Mouse (Mus musculus) cerebellum, adult 11-12 months (tissue): ENCODE results near the gene Brdt.
A peak's percentile ranks its signal among the peaks of the same experiment; 100 is the strongest.
"Not testable (repeated sequence)": the region's sequence is repeated elsewhere in the genome, so short reads cannot be mapped to it uniquely, and the experiment has no call there.

Source experiments
- DNase-seq: peaks from one replicate; pipeline ENCODE4 v3.0.0; 2022

Gene Brdt

DNA sequence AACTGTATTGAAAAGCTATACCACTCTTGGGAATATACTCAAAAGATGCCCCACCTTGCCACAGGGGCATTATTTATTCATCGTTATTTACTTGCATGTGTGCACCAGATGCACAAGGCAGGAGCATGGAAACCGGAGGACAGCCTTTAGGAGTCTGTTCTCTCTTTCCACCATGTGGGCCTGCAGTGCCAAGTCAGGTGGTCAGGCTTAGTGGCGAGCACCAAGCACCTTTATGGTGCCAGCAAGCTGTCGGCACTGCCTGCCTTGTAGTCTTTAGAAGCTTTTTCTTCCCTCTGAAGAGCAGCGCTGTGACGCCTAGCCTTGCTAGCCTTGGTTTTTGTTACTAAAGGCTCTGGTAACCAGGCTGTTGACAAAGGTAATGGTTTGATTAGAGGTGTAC, 11.9 kb downstream of the Brdt start:
- DNase-seq: no peak

DNA sequence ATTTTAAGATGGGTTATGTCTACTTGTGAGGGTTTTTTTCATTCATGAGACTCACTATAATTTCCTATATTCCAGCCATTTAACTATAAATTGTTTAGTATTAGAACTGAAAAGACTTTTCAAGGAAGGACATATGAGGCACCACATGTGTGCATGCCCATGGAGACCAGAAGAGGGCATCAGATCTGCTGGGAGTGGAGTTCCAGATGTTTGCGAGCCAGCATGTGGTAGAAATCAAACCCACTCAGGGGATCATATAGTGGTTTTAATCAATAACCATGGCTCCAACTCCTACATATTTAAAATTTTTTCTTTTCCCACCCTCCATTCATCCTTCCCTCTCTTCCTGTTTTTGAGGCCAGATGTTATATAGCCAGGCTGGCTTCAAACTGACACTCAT, 15.3 kb downstream of the Brdt start:
- DNase-seq: no peak

DNA sequence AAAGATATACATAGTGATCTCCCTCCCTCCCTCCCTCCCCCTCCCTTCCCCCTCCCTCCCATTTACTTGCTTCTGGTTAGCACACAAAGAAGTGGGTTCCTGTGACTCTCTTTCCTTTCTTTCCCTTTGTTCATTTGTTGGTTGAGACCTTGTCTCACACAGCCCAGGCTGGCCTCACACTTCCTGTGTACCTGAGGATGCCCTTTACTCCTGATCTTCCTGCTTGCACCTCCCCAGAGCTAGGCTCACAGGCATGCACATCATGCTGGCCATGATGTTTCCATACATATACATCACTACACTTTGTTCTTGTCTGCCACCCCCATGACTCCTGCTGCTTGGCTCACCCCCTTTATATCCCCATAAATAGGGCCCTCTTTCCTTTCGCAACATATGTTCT, 21.6 kb downstream of the Brdt start:
- no peak for DNase-seq

DNA sequence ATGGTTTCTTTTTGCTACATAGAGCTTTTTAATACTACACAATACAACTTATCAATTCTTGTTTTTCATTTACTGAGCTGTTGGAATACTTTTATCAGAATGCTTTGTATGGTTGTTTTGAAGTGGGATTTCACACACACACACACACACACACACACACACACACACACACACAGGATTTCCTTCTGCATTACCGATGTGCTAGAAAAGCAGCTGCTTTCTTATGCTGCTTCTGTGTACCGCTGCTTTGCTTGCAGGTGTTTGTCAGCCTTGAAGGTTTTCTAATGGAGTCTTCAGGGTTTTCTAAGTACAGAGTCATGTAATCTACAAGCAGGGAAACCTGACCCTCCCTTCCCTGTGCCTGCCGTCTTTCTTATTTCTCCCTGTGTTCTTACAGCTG, 23.0 kb downstream of the Brdt start:
- DNase-seq: no peak

DNA sequence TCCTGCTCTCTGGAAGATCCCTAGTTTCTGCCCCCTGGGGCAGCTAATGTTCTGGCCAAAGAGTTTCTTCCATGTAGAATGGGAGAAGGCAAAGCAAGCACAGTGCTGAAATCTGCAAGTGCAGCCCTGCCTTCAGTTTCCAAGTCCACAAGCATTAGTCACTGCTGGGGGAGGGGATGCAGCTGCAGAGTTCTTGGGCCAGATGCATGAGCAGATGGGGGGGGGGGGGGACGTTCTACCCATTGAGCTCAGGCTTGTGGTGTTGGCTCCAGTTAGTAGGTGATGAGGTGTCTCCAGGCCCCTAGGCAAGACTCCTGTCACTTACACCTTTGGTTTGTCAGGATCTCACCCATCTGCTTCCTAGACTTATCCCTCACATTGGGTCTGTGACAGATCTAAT, 24.8 kb downstream of the Brdt start:
- no peak for DNase-seq

DNA sequence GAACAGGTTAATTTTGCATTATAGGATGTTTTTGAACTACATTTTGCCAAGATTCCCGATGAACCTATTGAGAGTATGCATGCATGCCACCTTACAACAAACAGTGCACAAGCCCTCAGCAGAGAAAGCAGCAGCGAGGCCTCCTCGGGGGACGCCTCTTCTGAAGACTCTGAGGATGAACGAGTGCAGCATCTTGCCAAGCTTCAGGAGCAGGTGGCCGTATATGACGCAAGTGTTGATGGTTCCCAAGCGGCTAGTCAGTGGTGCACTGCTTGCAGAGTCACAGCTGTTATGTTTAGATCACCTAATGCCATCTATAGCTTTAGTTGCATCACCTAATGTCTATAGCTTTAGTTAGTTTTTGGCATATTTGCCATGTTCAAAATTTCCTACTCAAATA, 26.8 kb downstream of the Brdt start:
- no peak for DNase-seq

DNA sequence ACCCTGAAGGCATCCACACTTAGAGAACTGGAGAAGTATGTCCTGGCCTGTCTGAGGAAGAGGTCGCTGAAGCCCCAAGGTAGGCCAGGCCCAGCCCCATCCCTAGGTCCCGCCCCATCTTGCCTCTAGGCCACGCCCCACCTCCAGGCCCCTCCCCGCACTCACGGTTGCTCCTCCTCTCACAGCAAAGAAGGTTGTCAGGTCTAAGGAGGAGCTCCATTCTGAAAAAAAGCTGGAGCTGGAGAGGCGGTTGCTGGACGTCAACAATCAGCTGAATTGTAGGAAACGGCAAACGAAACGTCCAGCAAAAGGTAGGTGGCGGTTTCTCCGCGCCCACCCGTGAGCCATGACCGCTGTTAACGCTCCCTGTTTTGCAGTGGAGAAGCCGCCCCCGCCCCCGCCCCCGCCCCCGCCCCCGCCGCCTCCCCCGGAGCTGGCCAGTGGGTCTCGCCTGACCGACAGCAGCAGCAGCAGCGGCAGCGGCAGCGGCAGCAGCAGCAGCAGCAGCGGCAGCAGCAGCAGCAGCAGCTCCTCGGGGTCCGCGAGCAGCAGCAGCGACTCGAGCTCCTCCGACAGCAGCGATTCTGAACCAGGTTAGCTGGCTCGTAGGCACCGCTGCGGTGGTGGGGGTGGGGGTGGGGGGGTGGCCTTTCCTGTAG, 28.6 kb downstream of the Brdt start:
- peak; percentile 87 for DNase-seq

DNA sequence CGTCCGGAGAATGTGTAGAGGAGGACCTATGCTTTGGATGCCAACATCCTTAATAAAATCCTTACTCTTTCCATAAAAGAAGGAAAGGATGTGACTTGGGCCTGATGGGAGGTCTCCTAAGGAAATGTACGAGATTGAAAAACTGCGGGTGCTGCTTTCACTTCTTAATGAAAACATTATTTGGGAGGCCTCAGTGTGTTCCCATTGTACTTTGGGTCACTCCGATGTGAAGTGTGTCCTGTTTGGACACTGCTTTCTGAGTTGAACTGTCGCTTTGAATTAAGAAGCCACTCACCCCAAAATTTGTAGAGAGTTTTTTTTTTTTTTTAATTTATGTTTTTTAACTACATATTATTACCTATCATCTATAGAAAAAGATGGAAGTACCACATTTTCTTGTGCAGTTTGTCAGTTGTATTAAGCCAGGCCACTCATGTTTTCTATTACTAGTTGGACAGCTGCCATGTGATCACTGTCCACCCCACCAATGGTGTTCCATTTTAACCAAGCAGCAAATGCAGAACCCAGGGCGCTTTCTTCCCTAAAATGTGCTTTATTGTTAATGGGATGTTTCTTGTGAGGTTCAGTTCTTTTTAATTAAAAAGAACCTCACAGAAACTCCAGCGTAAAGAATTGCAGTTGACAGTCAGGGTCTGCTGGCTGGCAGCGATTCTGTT, 29.2 kb downstream of the Brdt start:
- DNase-seq: no peak

DNA sequence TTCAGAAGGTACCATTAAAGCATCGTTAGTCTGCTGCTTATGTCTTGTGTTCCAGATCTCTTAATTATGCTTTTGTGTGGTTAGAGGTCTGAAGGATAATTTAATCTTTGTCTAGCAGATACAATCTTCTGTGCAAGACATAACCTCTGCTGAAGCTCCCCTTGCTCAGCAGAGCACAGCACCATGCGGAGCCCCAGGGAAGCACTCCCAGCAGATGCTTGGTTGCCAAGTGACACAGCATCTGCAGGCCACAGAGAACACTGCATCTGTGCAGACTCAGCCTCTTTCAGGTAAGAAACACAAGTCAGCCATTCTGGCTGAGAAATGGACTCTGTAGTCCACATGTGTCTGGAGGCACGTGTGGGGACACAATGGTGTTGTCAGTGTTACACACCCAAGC, 39.1 kb downstream of the Brdt start:
- DNase-seq: no peak

DNA sequence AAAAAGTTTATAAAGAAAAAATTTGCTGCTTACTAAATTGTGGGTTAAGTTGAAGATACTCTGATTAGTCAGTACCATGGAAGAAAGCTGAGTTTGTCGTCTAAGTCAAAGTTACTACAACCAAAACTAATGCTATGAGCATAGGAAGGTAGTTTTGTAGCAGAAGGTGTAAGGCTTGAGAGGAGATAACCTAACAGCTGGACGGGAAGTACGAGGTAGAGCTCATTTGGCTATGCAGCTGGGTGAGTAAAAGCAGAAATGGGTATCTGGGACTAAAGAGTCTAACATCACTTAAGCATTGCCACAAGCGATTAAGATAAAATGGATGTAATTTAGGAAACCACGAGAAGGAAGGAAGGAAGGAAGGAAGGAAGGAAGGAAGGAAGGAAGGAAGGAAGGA, 40.4 kb downstream of the Brdt start:
- DNase-seq: no peak

DNA sequence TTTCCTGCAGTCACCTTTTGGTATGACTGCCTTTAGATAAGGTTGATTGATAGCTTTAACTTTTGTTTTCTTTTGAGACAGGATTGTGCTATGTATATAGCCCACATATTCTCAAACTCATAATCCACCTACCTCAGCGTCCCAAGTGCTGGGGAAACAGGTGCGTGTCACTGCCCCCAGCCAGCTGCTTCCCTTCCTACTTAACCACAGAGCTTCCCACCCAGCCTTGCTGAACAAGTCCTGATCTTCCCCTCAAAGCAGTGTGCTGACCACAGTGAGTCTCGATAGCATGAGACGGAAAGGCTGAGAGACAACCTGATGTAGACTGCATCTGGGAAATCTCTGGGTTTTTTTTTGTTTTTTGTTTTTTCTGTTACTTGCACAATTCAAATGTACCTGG, 42.3 kb downstream of the Brdt start:
- DNase-seq: no peak

DNA sequence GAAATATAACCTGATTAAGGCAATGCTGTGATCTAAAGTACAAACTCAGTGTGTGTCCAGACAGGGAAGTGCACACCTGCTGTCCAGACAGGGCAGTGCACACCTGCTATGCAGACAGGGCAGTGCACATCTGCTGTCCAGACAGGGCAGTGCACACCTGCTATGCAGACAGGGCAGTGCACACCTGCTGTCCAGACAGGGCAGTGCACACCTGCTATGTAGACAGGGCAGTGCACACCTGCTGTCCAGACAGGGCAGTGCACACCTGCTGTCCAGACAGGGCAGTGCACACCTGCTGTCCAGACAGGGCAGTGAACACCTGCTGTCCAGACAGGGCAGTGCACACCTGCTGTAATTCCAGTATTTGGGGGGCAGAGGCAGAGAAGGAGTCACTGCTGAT, 55.5 kb downstream of the Brdt start:
- DNase-seq: not testable (repeated sequence)

DNA sequence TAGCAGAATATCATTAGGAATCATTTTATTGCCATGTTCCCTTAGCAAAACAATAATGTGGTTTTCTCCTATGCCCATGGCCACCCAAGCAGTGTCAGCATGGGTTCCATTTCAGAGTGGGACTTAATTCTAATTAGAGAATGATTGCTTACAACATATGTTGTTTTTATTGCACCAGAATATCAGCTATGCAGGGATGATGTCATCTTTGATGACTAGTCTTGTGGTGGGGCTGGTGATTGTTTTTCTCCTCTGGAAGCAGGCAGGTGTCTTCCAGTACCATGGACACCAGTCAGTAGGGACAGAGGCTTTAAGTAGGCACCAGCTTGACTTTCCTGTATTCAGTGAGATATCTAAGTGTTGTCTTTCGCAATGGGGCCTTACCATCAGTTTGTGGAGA, 56.8 kb downstream of the Brdt start:
- DNase-seq: no peak

DNA sequence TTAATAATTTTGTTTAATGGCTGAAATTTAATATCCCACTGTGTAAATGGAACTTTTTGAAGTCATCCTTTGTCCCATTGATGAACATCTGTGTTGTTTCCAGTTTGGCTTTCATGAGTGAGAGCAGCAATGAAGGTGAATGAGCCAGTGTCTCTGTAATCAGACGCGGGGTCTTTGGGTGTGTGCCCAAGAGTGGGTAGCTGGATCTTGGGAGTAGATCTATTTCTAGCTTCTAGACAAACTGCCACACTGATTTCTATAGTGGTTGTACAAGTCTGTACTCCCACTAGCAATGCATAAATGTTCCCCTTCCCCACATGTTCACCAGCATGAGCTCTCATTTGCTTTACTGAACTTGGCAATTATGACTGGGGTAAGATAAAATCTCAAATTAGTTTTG, 58.4 kb downstream of the Brdt start:
- DNase-seq: no peak

DNA sequence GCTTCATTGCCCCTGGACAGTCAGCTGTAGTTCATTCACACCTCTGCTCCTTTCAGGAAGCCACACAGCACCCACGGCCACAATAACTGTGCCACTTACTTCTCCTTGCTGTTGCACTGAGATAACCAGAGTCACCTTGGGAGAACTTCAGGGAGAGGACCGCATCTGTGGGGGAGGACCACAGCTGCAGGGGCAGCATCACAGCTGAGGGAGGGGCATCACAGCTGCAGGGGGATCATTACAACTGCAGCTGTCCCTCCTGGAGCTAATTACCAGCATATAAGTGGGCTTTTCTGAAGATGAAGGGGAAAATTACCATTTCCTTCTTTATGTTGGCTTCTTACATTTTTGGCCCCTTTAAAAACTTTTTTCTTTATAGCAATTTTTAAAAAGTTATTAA, 63.5 kb downstream of the Brdt start:
- DNase-seq: no peak

DNA sequence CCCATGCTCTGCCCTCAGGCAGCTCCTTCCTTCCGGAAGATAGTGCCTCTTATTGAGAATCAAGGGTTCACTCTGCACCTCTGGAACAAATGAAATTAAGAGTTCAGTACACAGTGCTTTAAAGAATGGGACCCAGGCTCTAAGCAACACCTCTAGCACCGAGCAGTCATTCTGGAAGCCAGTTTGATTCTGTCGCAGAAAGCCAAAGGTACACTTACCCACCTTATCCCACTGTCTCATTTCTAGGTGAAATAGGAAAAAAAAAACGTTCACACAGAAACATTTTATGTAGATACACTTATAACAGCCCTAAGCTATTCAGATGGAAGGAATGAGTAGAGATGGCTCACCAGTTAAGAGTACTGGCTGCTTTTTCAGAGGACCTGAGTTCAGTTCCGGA, 71.5 kb downstream of the Brdt start, which contains the start of gene Ephx4:
Gene Ephx4 (plus strand): TSS at position 301 of the 400 bp plus-strand sequence.
- DNase-seq: no peak

DNA sequence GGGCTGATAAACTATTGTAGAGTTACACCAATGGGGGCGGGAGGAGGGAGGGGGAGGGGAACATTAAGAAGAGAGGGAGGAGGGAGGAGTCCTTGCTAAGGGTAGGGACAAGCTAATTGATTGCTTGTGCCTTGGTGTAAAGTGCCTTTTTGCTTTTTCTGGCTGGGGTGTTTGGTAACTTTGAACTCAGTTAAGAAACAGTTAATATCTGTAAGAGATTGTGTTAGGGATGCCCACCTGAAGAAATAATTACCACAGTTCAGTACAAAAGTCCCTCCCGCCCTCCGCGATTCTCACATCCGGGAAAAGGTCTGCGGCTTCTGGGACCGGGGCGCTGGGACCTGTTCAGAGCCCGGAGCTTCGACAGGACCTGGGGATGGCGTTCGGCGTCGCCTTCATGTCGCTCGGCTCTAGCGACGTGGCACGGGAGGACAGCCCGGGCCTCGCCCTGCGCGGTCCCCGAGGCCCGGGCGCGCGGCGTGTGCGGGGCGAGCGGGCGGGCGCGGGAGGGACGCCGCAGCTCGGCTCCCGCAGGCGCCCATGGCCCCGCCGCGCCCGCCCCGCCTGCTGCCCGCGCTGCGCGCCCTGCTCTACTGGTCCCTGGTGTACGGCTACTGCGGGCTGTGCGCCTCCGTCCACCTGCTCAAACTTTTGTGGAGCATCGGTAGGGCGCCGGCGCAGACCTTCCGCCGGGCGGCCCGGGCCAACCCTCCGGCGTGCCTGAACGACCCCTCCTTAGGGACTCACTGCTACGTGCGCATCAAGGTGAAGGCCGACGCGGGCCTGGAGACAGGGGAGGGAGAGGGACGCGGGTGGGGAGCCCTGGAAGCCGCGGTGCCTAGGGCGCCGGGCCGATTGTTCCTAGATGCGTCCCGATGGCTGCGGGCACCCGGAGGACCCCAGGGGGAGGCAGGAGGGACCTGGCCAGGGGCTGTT, 72.3 kb downstream of the Brdt start:
- DNase-seq: peak; percentile 62

DNA sequence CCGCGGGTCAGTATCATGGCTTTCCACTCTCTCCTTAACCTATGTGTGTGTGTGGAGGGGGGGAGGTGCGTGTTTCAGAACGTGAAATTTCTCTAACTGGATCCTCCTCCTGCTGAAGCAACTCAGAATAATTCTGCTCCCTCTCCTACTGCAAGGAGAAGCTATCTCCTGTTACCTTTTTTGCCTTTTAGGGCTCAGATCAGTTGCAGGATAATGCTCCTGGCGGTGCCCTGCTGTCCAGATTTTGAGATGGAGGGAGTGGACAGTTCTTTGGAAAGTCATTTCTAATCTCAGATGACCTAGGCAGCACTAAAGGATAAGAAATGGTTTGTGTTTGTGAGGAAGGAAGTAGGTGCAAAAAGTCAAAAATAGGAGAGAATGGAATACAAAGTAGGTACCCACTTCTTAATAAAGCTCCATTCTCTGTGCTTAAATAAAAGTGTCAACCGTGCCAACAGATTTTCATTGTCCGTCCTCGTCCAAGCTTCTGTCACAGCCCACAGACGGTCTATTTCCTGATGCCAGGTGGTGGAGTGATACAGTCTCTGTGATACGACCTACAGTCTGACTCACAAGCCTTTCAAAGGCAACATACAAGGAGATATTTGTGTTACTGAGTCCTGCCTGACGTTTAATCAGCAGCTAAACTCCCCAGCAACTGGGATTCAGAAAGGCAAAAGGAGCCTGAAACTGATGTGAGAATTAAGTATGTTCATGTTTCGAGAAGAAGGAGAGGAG, 73.2 kb downstream of the Brdt start:
- DNase-seq: peak; percentile 69

DNA sequence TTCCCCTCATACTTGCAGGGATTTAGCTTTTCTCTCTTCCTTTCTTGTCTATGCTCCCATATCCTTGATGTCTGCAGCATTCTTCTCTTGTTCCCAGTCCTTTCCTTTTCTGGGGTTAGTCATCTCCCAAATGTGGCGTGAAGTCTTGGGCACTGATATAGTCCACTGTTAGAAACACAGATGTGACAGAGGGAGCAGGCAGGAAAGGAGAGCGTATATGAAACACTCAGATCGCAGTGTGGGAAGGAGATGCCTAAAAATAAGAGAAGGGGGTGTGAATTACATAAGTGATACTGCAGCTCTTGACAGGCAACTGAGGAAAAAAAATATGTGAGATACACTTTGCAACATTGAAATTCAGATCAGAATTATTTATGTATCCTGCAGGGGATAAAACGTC, 74.4 kb downstream of the Brdt start:
- DNase-seq: no peak

DNA sequence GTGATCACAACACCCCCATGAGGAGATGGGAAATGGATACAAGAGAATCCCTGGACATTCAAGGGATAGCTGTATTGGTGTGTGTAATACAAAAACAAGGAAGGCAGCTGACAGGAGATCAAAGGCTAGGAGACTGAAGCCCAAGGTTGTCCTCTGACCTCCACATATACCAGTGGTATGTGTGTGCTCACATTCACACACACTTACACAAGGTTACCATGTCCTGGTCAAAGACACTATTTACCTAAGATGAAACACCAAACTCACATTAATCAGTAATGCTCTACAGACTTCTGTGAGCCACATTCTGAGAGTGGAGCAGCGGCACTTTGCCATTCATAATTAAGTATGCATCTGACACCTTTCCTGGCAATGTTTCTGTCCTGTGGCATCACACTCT, 79.3 kb downstream of the Brdt start:
- no peak for DNase-seq

DNA sequence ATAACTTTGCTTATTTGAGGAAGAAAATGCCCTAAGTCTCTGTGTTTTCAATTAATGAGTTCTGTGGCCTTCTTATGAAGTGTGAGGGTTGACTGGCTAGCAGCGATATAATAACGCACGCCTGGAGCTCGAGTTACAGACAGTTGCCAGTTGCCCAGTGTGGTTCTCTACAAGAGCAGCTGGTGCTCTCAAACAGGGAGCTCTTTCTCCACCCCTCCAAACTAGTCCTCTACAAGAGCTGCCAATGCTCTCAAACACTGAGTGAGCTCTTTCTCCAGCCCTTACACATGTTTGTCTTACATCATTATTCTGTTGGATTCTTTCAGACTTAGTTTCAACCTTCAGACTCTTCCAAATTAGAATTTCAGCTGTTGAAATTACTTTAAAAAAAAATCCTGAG, 80.4 kb downstream of the Brdt start:
- DNase-seq: peak; percentile 48

DNA sequence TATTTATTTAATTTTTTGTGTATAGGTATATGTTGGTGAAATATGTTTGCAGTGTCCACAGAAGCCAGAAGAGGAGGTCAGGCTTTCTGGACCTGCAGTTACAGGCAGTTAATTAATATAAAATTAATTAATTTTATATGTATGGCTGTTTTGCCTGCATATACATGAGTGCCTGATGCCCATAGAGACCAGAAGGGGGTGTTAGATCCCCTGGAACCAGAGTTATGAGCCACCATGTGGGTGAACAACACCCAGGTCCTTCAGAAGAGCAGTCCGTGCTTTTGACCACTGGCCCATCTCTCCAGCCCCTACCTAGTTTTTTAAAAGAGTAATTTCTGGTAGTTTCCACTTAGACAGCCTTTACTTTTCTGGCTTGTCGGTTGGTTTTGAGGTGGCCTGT, 81.3 kb downstream of the Brdt start:
- no peak for DNase-seq

DNA sequence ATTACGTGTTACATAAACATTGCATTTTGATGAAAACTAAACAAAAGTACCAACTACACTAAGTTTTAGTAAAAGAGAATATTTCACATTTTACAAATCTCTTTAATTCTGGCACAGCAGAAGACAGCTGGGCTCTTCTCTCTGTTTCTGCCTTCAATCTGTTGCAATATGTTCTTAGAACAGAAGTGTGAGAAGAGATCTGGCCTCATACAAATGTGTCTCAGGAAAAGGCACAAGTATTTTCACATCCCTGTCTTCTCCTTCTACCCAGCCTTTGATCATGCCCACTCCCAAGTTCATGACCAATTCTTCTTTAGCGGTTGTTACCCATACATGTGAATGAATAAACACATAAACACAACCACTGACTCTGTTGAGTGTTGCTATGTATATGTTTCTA, 84.1 kb downstream of the Brdt start:
- DNase-seq: no peak
